Mouse (Mus musculus): ENCODE measurements around the gene Aagab. TPM values are rescaled to one million over a fixed set of nuclear protein-coding genes. Genes with fewer than 3 reads are reported as not detected.

Gene Aagab
- polyA plus RNA-seq, 1 experiment, result 4.4 TPM

DNA sequence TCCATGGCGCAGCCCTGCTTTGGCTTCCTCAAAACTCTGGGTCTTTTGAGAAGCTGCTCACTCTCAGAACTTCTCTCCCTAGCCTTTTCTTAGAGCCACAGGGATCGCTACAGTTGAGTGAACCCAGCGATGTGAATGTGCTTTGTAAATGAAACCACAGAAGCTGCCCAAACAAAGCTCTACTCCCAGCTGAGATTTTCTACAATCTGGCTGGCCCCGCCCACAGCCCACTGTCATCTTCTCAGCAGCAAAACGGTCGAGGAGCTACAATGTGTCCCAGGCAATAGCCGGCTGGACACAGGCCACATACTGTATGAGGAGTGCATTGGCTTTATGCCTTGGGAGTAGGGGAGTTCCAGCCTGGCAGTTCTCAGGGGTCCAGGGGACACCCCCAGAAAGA is 51.2 kb downstream of the Aagab start:
- H3K9me3 ChIP-seq, result no peaks in the 10 kb centered on the region
- no peaks in the 10 kb centered on the region for H3K27me3 ChIP-seq (replicated peaks)
- H3K36me3 ChIP-seq (replicated peaks; ENCODE audit: low read length), result peaks cover 100% of the 10 kb centered on the region
- TF ChIP-seq GATA1 (IDR thresholded peaks at IDR 0.05; ENCODE audit: borderline replicate concordance, low read length) (no peak), FLI1 (IDR thresholded peaks at IDR 0.05; ENCODE audit: low read length) (no peak)
- no peak overlapping the region for H3K4me3 ChIP-seq (replicated peaks)
- H3K4me1 ChIP-seq, result peaks cover 15% of the 10 kb centered on the region

DNA sequence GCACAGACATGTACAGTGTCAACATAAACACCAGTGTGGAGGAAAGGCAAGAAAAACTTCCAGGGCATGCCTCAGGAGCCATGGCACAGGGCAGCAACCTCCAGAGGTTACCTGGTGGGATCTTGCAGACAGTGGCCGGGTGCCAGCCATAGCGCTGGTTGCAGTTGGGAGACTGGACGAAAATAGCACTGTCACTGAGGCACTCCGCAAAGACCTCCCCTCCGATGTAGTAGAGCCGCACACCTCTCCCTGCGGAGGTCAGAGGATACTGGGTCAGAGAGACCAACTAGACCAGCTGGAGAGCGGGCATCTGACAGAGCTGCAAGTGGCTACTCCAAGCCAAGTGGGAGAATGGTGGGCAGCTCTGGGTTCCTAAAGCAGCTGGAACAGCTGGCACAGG is 52.1 kb downstream of the Aagab start:
- H3K36me3 ChIP-seq (replicated peaks; ENCODE audit: low read length), result peaks cover 100% of the 10 kb centered on the region
- no peak overlapping the region for H3K4me3 ChIP-seq (replicated peaks)

DNA sequence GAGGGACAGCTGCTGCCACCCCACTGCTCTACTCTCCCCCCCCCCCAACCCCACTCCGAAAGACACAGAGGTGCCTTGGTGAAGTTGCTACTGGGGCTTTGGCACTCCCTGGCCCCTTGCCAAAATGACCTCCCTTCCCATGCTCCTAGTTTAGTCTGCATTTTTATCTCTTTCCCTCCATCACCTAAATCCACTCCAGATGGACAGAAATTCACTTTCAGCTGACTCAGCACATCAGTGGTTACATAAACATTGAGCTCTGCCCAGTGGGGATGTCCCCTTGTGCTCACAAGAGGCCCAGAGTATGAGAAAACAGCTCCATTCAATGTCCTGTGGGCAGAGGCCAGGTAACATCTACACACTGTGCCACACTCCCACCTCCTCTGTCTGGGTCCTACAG is 52.6 kb downstream of the Aagab start:
- TF ChIP-seq FLI1 (IDR thresholded peaks at IDR 0.05; ENCODE audit: low read length) (no peak), GATA1 (IDR thresholded peaks at IDR 0.05; ENCODE audit: borderline replicate concordance, low read length) (no peak)
- no peak overlapping the region for H3K4me3 ChIP-seq (replicated peaks)
- peaks cover 100% of the 10 kb centered on the region for H3K36me3 ChIP-seq (replicated peaks; ENCODE audit: low read length)
- H3K4me1 ChIP-seq, result peaks cover 14% of the 10 kb centered on the region
- no peaks in the 10 kb centered on the region for H3K9me3 ChIP-seq
- H3K27me3 ChIP-seq (replicated peaks), result no peaks in the 10 kb centered on the region

More for the DNA sequence above, 52.1 kb downstream of the Aagab start:
- Histone ChIP-seq H3K27me3 (replicated peaks) (no peaks in the 10 kb centered on the region), H3K9me3 (no peaks in the 10 kb centered on the region), H3K4me1 (peaks cover 14% of the 10 kb centered on the region)
- TF ChIP-seq GATA1 (IDR thresholded peaks at IDR 0.05; ENCODE audit: borderline replicate concordance, low read length) (no peak), FLI1 (IDR thresholded peaks at IDR 0.05; ENCODE audit: low read length) (no peak)

DNA sequence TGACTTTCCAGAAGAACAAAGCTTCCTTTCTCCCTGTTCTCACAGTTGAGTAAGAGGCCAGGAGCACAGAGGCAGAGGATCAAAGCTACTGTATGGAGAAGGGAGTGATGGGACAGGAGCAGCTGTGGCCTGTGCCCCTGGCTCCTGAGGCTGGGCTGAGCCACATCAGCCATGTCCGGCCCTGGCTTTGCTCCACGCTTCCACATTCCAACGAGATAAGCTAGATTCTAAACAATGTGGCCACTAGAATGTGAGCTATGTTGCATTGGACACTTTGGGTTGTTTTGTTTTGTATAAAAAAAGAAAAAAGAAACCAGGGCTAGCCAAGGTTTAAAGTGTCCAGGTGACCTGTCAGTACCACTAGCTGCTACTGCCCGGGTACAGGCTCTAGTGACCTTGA is 54.7 kb downstream of the Aagab start:
- H3K4me1 ChIP-seq, result peaks cover 7% of the 10 kb centered on the region
- no peaks in the 10 kb centered on the region for H3K9me3 ChIP-seq
- no peak for TF ChIP-seq FLI1 (IDR thresholded peaks at IDR 0.05; ENCODE audit: low read length)
- no peak for TF ChIP-seq GATA1 (IDR thresholded peaks at IDR 0.05; ENCODE audit: borderline replicate concordance, low read length)
- no peak overlapping the region for H3K4me3 ChIP-seq (replicated peaks)
- H3K36me3 ChIP-seq (replicated peaks; ENCODE audit: low read length), result peaks cover 100% of the 10 kb centered on the region
- no peaks in the 10 kb centered on the region for H3K27me3 ChIP-seq (replicated peaks)

DNA sequence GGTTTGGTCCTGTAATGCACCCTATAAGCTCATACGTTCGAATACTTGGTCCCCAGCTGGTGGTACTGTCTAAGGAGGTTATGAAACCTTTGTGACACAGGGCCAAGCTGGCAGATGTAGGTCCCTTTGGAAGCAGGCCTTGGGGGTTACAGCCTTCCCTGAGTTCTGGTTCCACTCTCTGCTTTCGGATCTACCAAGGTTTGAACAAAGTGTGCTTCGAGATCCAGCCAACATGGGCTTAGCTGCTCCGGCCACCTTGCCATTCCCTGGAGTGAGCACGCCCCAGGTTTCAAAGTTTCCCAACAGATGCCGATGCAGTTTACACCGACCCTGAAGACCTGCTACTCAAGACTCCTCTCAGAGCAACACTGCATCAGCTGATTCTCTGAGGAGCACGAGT is 56.0 kb downstream of the Aagab start:
- H3K4me3 ChIP-seq (replicated peaks), result no peak overlapping the region
- no peaks in the 10 kb centered on the region for H3K9me3 ChIP-seq
- TF ChIP-seq FLI1 (IDR thresholded peaks at IDR 0.05; ENCODE audit: low read length) (no peak), GATA1 (IDR thresholded peaks at IDR 0.05; ENCODE audit: borderline replicate concordance, low read length) (no peak)
- peaks cover 100% of the 10 kb centered on the region for H3K36me3 ChIP-seq (replicated peaks; ENCODE audit: low read length)
- H3K4me1 ChIP-seq, result peaks cover 15% of the 10 kb centered on the region
- H3K27me3 ChIP-seq (replicated peaks), result no peaks in the 10 kb centered on the region

DNA sequence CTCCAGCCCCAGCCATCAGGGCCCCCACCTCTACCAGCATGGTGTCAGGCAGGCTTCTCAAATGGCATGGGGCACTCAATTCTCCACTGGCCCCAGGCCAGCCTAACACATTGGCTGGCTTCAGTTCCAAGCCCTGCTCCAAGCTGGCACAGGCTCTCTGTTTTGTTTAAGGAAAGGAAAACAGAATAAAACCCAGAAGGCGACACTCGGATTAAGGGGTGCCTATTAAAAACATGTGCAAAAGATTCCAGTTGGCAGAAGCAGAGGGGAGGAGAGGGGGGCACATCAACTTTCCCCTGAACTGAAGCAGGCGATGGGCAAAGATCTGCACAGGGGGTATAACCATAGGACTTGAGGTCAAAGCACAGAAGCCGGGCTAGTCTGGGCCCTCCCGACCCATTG is 56.5 kb downstream of the Aagab start:
- peaks cover 20% of the 10 kb centered on the region for H3K4me1 ChIP-seq
- no peak overlapping the region for H3K4me3 ChIP-seq (replicated peaks)
- H3K9me3 ChIP-seq, result no peaks in the 10 kb centered on the region
- no peak for TF ChIP-seq GATA1 (IDR thresholded peaks at IDR 0.05; ENCODE audit: borderline replicate concordance, low read length)
- TF ChIP-seq FLI1 (IDR thresholded peaks at IDR 0.05; ENCODE audit: low read length), result no peak
- H3K36me3 ChIP-seq (replicated peaks; ENCODE audit: low read length), result peaks cover 100% of the 10 kb centered on the region
- no peaks in the 10 kb centered on the region for H3K27me3 ChIP-seq (replicated peaks)

DNA sequence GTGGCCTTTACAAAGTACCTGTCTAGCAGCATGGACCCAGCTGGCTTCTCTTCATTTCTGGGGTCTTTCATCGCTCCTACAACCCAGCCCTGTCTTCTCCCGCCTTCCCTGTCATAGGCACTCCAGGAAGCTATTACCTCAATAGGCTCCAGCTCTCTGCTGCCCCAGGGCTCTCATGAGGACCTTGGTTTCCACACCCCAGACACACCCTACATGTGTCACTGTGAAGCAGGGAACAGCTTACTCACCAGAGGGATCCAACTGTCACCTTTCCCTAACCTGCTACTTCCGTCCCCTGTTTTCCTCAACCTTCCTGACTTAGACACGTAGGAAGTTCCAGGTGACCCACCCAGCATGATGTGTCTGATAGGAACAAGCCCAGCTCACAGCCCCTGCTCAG is 57.6 kb downstream of the Aagab start:
- H3K36me3 ChIP-seq (replicated peaks; ENCODE audit: low read length), result peaks cover 100% of the 10 kb centered on the region
- H3K27me3 ChIP-seq (replicated peaks), result no peaks in the 10 kb centered on the region

DNA sequence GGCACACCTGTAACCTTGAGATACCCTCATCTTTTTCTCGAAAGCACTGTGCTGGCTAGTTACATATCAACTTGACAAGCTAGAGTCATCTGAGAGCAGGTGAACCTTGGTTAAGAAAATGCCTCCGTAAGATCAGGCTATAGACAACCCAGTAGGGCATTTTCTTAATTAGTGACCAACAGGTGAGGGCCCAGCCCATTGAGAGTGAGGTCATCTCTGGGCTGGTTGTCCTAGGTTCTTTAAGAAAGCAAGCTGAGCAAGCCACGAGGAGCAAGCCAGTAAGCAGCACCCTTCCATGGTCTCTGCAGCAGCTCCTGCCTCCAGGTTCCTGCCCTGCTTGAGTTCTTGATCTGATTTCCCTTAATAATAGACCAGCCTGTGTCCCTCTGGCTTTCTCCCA is 58.2 kb downstream of the Aagab start:
- Histone ChIP-seq H3K9me3 (no peaks in the 10 kb centered on the region), H3K36me3 (replicated peaks; ENCODE audit: low read length) (peaks cover 100% of the 10 kb centered on the region), H3K27me3 (replicated peaks) (no peaks in the 10 kb centered on the region), H3K4me3 (replicated peaks) (no peak overlapping the region), H3K4me1 (peaks cover 30% of the 10 kb centered on the region)
- TF ChIP-seq GATA1 (IDR thresholded peaks at IDR 0.05; ENCODE audit: borderline replicate concordance, low read length) (no peak), FLI1 (IDR thresholded peaks at IDR 0.05; ENCODE audit: low read length) (no peak)

More for the DNA sequence above, 57.6 kb downstream of the Aagab start:
- TF ChIP-seq FLI1 (IDR thresholded peaks at IDR 0.05; ENCODE audit: low read length) (no peak), GATA1 (IDR thresholded peaks at IDR 0.05; ENCODE audit: borderline replicate concordance, low read length) (no peak)
- Histone ChIP-seq H3K9me3 (no peaks in the 10 kb centered on the region), H3K4me3 (replicated peaks) (no peak overlapping the region), H3K4me1 (peaks cover 30% of the 10 kb centered on the region)

DNA sequence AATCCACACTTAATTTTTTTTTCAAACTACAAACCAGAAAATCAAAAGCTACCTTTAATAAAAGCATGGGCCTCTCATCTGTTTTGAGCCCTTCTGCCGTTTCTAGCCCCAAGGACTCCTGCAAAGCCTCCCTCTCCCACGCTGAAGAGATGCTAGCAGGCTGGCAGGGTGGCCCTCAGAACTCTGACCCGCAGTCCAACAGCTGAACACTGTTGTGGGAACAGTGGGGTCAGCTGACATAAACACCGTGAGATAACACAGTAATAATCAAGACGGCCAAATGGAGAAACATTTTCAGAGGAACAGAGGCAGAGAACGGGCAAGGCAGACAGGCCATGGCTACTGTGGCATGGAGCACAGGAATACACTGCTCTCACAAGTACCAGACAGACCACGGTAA is 60.3 kb downstream of the Aagab start:
- Histone ChIP-seq H3K4me3 (replicated peaks) (no peak overlapping the region), H3K36me3 (replicated peaks; ENCODE audit: low read length) (peaks cover 100% of the 10 kb centered on the region), H3K27me3 (replicated peaks) (no peaks in the 10 kb centered on the region), H3K4me1 (peaks cover 46% of the 10 kb centered on the region), H3K9me3 (no peaks in the 10 kb centered on the region)
- no peak for TF ChIP-seq GATA1 (IDR thresholded peaks at IDR 0.05; ENCODE audit: borderline replicate concordance, low read length)
- no peak for TF ChIP-seq FLI1 (IDR thresholded peaks at IDR 0.05; ENCODE audit: low read length)

DNA sequence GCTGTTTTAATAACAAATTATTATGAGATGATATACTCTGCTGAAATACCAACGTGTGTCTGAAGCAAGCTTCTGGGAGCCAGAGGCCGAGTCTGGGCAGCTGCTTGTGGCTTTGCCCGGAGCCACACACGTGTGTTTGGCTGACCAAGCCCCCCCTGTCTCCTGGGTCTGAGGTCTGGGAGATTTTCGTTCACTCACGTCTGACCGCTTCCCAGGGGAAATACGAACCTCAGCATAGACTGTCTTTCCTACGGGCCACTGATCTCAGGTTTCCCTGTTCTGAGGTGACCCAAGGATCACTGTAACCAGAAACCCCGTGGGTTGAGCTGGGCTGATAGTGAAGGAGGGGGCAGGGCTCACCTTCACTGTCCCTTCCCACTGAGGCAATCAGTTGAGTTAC is 60.8 kb downstream of the Aagab start:
- TF ChIP-seq GATA1 (IDR thresholded peaks at IDR 0.05; ENCODE audit: borderline replicate concordance, low read length) (no peak), FLI1 (IDR thresholded peaks at IDR 0.05; ENCODE audit: low read length) (no peak)
- H3K9me3 ChIP-seq, result no peaks in the 10 kb centered on the region
- peaks cover 51% of the 10 kb centered on the region for H3K4me1 ChIP-seq
- peaks cover 100% of the 10 kb centered on the region for H3K36me3 ChIP-seq (replicated peaks; ENCODE audit: low read length)
- H3K27me3 ChIP-seq (replicated peaks), result no peaks in the 10 kb centered on the region
- H3K4me3 ChIP-seq (replicated peaks), result no peak overlapping the region

DNA sequence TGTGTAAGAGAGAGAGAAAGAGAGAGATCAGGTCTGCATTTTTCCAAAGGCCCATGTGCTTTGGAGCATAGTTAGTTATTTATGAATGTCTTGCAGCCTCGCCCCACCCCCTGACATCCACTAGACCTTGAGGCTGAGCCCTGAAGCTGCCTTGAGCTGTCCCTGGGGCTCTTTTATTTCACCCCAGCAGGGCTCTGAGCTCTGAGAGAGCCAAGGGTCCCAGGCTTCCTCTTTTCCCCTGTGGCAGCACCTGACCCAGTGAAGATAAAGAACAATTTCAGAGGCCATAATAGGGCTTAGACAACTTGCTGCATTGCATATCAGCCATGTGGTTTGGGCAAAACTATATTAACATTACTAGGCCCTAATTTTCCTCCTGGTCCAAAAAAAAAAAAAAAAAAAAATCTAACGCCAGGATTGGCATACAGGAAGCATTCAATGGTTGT is 61.9 kb downstream of the Aagab start:
- Histone ChIP-seq H3K4me1 (peaks cover 62% of the 10 kb centered on the region), H3K36me3 (replicated peaks; ENCODE audit: low read length) (peaks cover 97% of the 10 kb centered on the region), H3K4me3 (replicated peaks) (no peak overlapping the region), H3K27me3 (replicated peaks) (no peaks in the 10 kb centered on the region), H3K9me3 (no peaks in the 10 kb centered on the region)
- TF ChIP-seq GATA1 (IDR thresholded peaks at IDR 0.05; ENCODE audit: borderline replicate concordance, low read length) (no peak), FLI1 (IDR thresholded peaks at IDR 0.05; ENCODE audit: low read length) (no peak)
